Mouse (Mus musculus) ES-Bruce4 (cell line): ENCODE results near the gene Wdr82.

ENCODE experiments used
- CTCF ChIP-seq: IDR thresholded peaks from one replicate; pipeline ENCODE4 v1.8.1; 2011; ENCODE audit warnings: low read depth, low read length
- POLR2A ChIP-seq: IDR thresholded peaks from one replicate; pipeline ENCODE4 v1.8.1; 2011; ENCODE audit warnings: low read length; ENCODE audit not compliant: insufficient read depth

GRCm38 (mm10) chr9:106148541-106149398 is 22.0 kb upstream of the Wdr82 start:
- TF ChIP-seq CTCF: no peak
- no peak for TF ChIP-seq POLR2A
